Mouse (Mus musculus): ENCODE measurements around the gene Arid1b. TPM values are rescaled to one million over a fixed set of nuclear protein-coding genes. Genes with fewer than 3 reads are reported as not detected.

The Arid1b gene
- polyA plus RNA-seq, 1 experiment = 2.6 TPM

DNA sequence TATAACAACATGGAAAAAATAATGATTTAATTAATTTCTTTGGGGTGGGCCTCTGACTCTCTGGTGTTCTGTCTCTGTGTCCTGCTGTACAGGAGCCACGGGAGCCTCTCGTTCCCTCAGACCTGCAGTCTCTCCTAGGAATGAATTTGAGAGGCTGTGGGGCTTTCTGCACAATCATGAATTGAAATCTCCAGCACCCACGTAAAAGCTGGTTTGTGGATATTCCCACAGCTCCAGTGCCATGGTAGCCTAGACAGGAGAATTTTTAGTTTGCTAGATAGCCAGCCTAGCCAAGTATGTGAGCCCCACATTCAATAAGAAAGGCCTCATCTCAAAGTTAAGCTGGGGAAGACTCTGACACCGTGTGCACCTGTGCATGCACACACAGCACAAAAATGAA, 335.3 kb downstream of the Arid1b start:
- no peaks in the 10 kb centered on the region for H3K27me3 ChIP-seq (ENCODE audit: control insufficient read depth)
- peaks cover 47% of the 10 kb centered on the region for H3K36me3 ChIP-seq (ENCODE audit: control insufficient read depth)
- no peaks in the 10 kb centered on the region for H3K9me3 ChIP-seq (ENCODE audit: control insufficient read depth, low read length)
- no peaks in the 10 kb centered on the region for H3K4me1 ChIP-seq (ENCODE audit: control insufficient read depth)
- H3K4me3 ChIP-seq (replicated peaks) = no peak overlapping the region
- TF ChIP-seq GATA1 (IDR thresholded peaks at IDR 0.05; ENCODE audit: low read length) = no peak
- no peak for TF ChIP-seq TAL1 (IDR thresholded peaks at IDR 0.05; ENCODE audit: low read length)

- H3K27me3 ChIP-seq (ENCODE audit: control insufficient read depth) = no peaks in the 10 kb centered on the region
- peaks cover 52% of the 10 kb centered on the region for H3K36me3 ChIP-seq (ENCODE audit: control insufficient read depth)
- H3K4me3 ChIP-seq (replicated peaks) = no peak overlapping the region
- no peaks in the 10 kb centered on the region for H3K4me1 ChIP-seq (ENCODE audit: control insufficient read depth)
- TF ChIP-seq GATA1 (IDR thresholded peaks at IDR 0.05; ENCODE audit: low read length) (no peak), TAL1 (IDR thresholded peaks at IDR 0.05; ENCODE audit: low read length) (no peak)
- no peaks in the 10 kb centered on the region for H3K9me3 ChIP-seq (ENCODE audit: control insufficient read depth, low read length)
These were observed 335.9 kb downstream of the Arid1b start for GRCm38 (mm10) chr17:5330063-5330462.

GRCm38 (mm10) chr17:5330644-5331043, 336.5 kb downstream of the Arid1b start:
- no peaks in the 10 kb centered on the region for H3K27me3 ChIP-seq (ENCODE audit: control insufficient read depth)
- no peaks in the 10 kb centered on the region for H3K4me1 ChIP-seq (ENCODE audit: control insufficient read depth)
- no peaks in the 10 kb centered on the region for H3K9me3 ChIP-seq (ENCODE audit: control insufficient read depth, low read length)
- TF ChIP-seq GATA1 (IDR thresholded peaks at IDR 0.05; ENCODE audit: low read length) = no peak
- TF ChIP-seq TAL1 (IDR thresholded peaks at IDR 0.05; ENCODE audit: low read length) = no peak
- H3K36me3 ChIP-seq (ENCODE audit: control insufficient read depth) = peaks cover 56% of the 10 kb centered on the region
- no peak overlapping the region for H3K4me3 ChIP-seq (replicated peaks)

GRCm38 (mm10) chr17:5331387-5331786, 337.3 kb downstream of the Arid1b start:
- Histone ChIP-seq H3K36me3 (ENCODE audit: control insufficient read depth) (peaks cover 64% of the 10 kb centered on the region), H3K4me1 (ENCODE audit: control insufficient read depth) (no peaks in the 10 kb centered on the region), H3K9me3 (ENCODE audit: control insufficient read depth, low read length) (no peaks in the 10 kb centered on the region), H3K4me3 (replicated peaks) (no peak overlapping the region), H3K27me3 (ENCODE audit: control insufficient read depth) (no peaks in the 10 kb centered on the region)
- TF ChIP-seq GATA1 (IDR thresholded peaks at IDR 0.05; ENCODE audit: low read length) = no peak
- no peak for TF ChIP-seq TAL1 (IDR thresholded peaks at IDR 0.05; ENCODE audit: low read length)

DNA sequence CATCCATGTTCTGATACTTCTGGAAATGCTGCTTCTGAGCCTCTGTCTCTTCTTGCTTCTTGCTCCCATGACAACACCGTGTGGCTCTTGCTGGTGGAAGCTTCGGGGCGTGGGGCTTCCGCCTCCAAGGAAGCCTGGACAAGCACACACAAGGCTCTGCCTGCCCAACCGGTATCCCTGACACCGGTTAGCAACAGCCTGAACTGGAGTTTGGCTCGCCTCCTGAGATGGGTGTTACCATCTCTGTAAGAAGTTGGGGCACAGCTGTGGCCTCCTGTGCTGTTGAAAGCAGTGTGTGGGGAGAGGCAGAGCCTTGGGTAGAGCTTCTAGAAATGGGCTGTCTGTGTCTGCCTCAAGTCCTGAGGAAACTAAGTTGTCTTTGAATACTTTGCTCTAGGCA, 340.4 kb downstream of the Arid1b start:
- Histone ChIP-seq H3K4me3 (replicated peaks) (no peak overlapping the region), H3K36me3 (ENCODE audit: control insufficient read depth) (peaks cover 71% of the 10 kb centered on the region), H3K4me1 (ENCODE audit: control insufficient read depth) (no peaks in the 10 kb centered on the region), H3K27me3 (ENCODE audit: control insufficient read depth) (no peaks in the 10 kb centered on the region), H3K9me3 (ENCODE audit: control insufficient read depth, low read length) (no peaks in the 10 kb centered on the region)
- TF ChIP-seq TAL1 (IDR thresholded peaks at IDR 0.05; ENCODE audit: low read length) (no peak), GATA1 (IDR thresholded peaks at IDR 0.05; ENCODE audit: low read length) (no peak)

DNA sequence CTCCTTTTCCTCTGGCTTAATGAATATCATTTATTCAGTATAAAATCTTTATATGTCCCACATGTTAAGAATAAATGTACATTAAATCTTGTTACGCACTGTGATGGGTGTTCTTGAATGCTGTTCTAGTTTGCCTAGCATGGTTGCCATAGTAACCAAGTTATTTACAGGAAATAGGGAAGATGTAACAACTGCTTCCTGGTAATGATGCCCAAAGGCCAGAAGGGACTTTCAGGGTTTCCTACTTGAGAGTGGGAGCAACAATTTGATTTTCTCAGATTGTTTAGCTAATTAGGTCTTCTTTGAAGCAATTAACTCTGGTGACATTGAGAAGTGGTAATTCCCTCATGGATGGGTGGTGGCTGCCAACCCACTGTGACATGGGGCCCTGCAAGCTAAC, 350.3 kb downstream of the Arid1b start:
- Histone ChIP-seq H3K9me3 (ENCODE audit: control insufficient read depth, low read length) (no peaks in the 10 kb centered on the region), H3K4me3 (replicated peaks) (no peak overlapping the region), H3K4me1 (ENCODE audit: control insufficient read depth) (no peaks in the 10 kb centered on the region), H3K27me3 (ENCODE audit: control insufficient read depth) (no peaks in the 10 kb centered on the region), H3K36me3 (ENCODE audit: control insufficient read depth) (peaks cover 31% of the 10 kb centered on the region)
- TF ChIP-seq TAL1 (IDR thresholded peaks at IDR 0.05; ENCODE audit: low read length) (no peak), GATA1 (IDR thresholded peaks at IDR 0.05; ENCODE audit: low read length) (no peak)

DNA sequence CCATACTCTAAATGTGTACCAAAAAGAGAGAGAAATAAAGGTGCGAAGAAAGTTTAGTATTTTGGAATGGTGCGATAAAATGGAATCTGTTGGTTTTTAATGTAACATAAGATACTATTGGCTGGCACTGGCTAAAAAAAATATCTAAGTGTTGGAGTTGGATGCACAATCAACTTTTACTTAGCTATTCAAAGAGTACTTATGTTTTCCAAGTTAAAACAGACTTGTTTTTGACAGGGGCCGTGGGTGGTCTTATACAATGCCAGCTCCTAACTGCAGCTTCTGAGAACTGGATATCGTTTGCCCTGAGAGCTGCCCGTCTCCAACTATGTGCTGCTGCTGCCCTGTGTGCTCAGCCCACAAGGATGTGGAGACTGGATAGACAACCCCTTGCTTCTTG, 351.7 kb downstream of the Arid1b start:
- no peaks in the 10 kb centered on the region for H3K4me1 ChIP-seq (ENCODE audit: control insufficient read depth)
- no peak overlapping the region for H3K4me3 ChIP-seq (replicated peaks)
- TF ChIP-seq GATA1 (IDR thresholded peaks at IDR 0.05; ENCODE audit: low read length) (no peak), TAL1 (IDR thresholded peaks at IDR 0.05; ENCODE audit: low read length) (no peak)
- no peaks in the 10 kb centered on the region for H3K9me3 ChIP-seq (ENCODE audit: control insufficient read depth, low read length)
- no peaks in the 10 kb centered on the region for H3K27me3 ChIP-seq (ENCODE audit: control insufficient read depth)
- peaks cover 23% of the 10 kb centered on the region for H3K36me3 ChIP-seq (ENCODE audit: control insufficient read depth)

- Histone ChIP-seq H3K9me3 (ENCODE audit: control insufficient read depth, low read length) (peaks cover 2% of the 10 kb centered on the region; the same call in 1 of the 2 replicates), H3K4me1 (ENCODE audit: control insufficient read depth) (no peaks in the 10 kb centered on the region), H3K27me3 (ENCODE audit: control insufficient read depth) (no peaks in the 10 kb centered on the region), H3K4me3 (replicated peaks) (no peak overlapping the region), H3K36me3 (ENCODE audit: control insufficient read depth) (no peaks in the 10 kb centered on the region)
- no peak for TF ChIP-seq GATA1 (IDR thresholded peaks at IDR 0.05; ENCODE audit: low read length)
- no peak for TF ChIP-seq TAL1 (IDR thresholded peaks at IDR 0.05; ENCODE audit: low read length)
These were observed 358.8 kb downstream of the Arid1b start for GRCm38 (mm10) chr17:5352901-5353300.

DNA sequence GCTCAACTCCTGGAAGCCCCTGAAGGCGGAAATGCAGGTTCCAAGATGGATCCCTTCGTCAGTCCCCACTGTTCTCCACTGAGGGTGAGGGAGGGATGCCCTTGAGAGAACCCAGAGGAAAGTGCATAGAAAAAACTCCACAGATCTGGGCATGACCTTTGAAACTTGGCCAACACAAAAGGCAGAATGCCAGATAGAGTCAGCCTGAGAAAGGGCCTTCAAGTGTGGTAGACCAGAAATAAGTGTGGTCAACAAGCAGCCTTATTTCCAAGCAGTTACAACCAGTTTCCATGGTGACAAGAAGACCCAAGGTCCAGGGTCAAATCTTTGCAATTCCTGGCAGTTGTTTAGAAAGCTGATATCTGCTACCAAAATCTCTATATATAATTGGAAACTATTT, 366.6 kb downstream of the Arid1b start:
- Histone ChIP-seq H3K27me3 (ENCODE audit: control insufficient read depth) (no peaks in the 10 kb centered on the region), H3K4me1 (ENCODE audit: control insufficient read depth) (no peaks in the 10 kb centered on the region), H3K4me3 (replicated peaks) (no peak overlapping the region), H3K36me3 (ENCODE audit: control insufficient read depth) (no peaks in the 10 kb centered on the region), H3K9me3 (ENCODE audit: control insufficient read depth, low read length) (peaks cover 2% of the 10 kb centered on the region; the same call in 1 of the 2 replicates)
- TF ChIP-seq TAL1 (IDR thresholded peaks at IDR 0.05; ENCODE audit: low read length) (no peak), GATA1 (IDR thresholded peaks at IDR 0.05; ENCODE audit: low read length) (no peak)

DNA sequence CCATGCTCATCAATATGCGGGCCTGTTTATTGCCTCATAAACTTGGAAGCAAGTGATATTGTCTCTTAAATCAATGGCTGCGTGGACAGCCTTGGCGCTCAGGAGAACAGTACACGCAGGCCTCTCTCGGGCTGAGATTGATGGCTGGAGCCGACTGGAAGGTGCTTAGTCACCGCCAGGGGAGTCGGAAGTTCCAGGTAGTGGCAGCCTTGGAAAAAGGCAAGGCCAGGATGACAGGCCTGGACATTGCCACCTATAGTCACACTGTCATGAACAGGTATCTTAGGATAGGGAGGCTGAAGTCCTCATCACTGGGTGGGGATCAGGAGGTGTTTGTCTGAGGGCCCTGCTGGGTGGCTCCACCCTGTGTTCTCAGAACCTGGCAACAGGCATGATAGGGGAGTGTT, 371.9 kb downstream of the Arid1b start:
- H3K27me3 ChIP-seq (ENCODE audit: control insufficient read depth) = no peaks in the 10 kb centered on the region
- no peaks in the 10 kb centered on the region for H3K4me1 ChIP-seq (ENCODE audit: control insufficient read depth)
- H3K4me3 ChIP-seq (replicated peaks) = no peak overlapping the region
- H3K36me3 ChIP-seq (ENCODE audit: control insufficient read depth) = no peaks in the 10 kb centered on the region
- TF ChIP-seq TAL1 (IDR thresholded peaks at IDR 0.05; ENCODE audit: low read length) = no peak
- no peak for TF ChIP-seq GATA1 (IDR thresholded peaks at IDR 0.05; ENCODE audit: low read length)
- no peaks in the 10 kb centered on the region for H3K9me3 ChIP-seq (ENCODE audit: control insufficient read depth, low read length)
